21 mouse cellular contexts compared by ENCODE assay signal in genomic region chr10:119027241-119027901, GRCm38 (mm10).
A peak's percentile ranks its signal among the peaks of the same experiment; 100 is the strongest.
DNase-seq lines count a peak whose midpoint lies in the region; ATAC-seq lines count a peak whose summit lies in the region.
"Had no signal": no experiment of that assay in that cellular context is flagged by ENCODE, and none has a peak within 500 bp of the region (broad histone marks: within the 10 kb centered on the region; RNA-seq: fewer than 3 reads in every experiment).

No protein-coding gene starts in this region.

- H3K4me1 ChIP-seq in heart, embryonic 13.5 days, result peaks cover 33% of the 10 kb centered on the region
- H3K4me1 ChIP-seq: forebrain, embryonic 15.5 days had no signal

- no peaks in the 10 kb centered on the region for H3K9me3 ChIP-seq in heart, embryonic 13.5 days
- H3K9me3 ChIP-seq: forebrain, embryonic 15.5 days; hindbrain, embryonic 13.5 days had no signal

- H3K4me2 ChIP-seq in heart, embryonic 13.5 days, result no peak overlapping the region
- H3K4me2 ChIP-seq: forebrain, embryonic 15.5 days; hindbrain, embryonic 13.5 days had no signal

- 15% methylated on average over 6 of the region's 6 CpGs for WGBS in heart, embryonic 13.5 days

- H3K36me3 ChIP-seq in heart, embryonic 13.5 days, result no peaks in the 10 kb centered on the region
- H3K36me3 ChIP-seq: forebrain, embryonic 15.5 days; hindbrain, embryonic 13.5 days had no signal

- no peak for DNase-seq in heart, postnatal 36 days
- peak; percentile 36 to 58 for DNase-seq in left cerebral cortex, adult 18-20 months (ENCODE audit: low spot score in 2 of 2)
- DNase-seq in left cerebral cortex, adult 11 months (ENCODE audit: low spot score), result no peak
- DNase-seq in right cerebral cortex, adult 2 months (ENCODE audit: low spot score in 2 of 2), result peak; percentile 42 to 52
- DNase-seq in right cerebral cortex, postnatal 14 days, result no peak
- DNase-seq in mesoderm, embryonic 11.5 days (ENCODE audit: low read depth, low spot score), result peak; percentile 30
- no peak for DNase-seq in thymus, postnatal 10 days (ENCODE audit: low spot score in 2 of 2)
- DNase-seq: adrenal gland, postnatal 14 days; cerebellum, adult 18-20 months; cerebellum, postnatal 36 days; gastrocnemius, postnatal 36 days; liver; liver, postnatal 0 days; retina, postnatal 1 day; thymus, postnatal 4 days had no signal

- peaks cover 7% of the 10 kb centered on the region for H3K27me3 ChIP-seq in heart, embryonic 13.5 days (replicated peaks)
- H3K27me3 ChIP-seq: forebrain, embryonic 15.5 days; hindbrain, embryonic 13.5 days; Patski had no signal

- intact Hi-C loops in heart, postnatal 36 days (cut with DNase I), result no loop called here

- no peak overlapping the region for H3K9ac ChIP-seq in heart, embryonic 13.5 days
- H3K9ac ChIP-seq: forebrain, embryonic 15.5 days; hindbrain, embryonic 13.5 days; liver, postnatal 0 days had no signal

- H3K4me3 ChIP-seq in heart, embryonic 13.5 days, result no peak overlapping the region
- H3K4me3 ChIP-seq: forebrain, embryonic 15.5 days; hindbrain, embryonic 13.5 days had no signal

- 0 out of 2 replicates have a peak, but pooled peaks have one; percentile 31 for ATAC-seq in heart, embryonic 13.5 days (ENCODE audit: extremely low read depth, insufficient number of reproducible peaks, low FRiP score, low TSS enrichment)
- ATAC-seq: activated CD4-positive, CD25-positive, alpha-beta regulatory T cell, adult 4 months; forebrain, embryonic 15.5 days; liver, postnatal 0 days; midbrain, embryonic 16.5 days; Patski had no signal

- no peak overlapping the region for H3K27ac ChIP-seq in heart, embryonic 13.5 days (replicated peaks)
- H3K27ac ChIP-seq: forebrain, embryonic 15.5 days; hindbrain, embryonic 13.5 days had no signal

Comparison
In these comparisons a context has a peak if more than half of its experiments do, and no peak if none do; other contexts are left out.
1. DNase-seq: peak in left cerebral cortex, adult 18-20 months (2 of 2), right cerebral cortex, adult 2 months (2 of 2) and mesoderm, embryonic 11.5 days (single experiment); none in heart, postnatal 36 days (0 of 2), left cerebral cortex, adult 11 months (single experiment), right cerebral cortex, postnatal 14 days (single experiment) and thymus, postnatal 10 days (0 of 2).